Mouse (Mus musculus): ENCODE measurements around the gene Cox7a2l.
A peak's percentile ranks its signal among the peaks of the same experiment; 100 is the strongest.

Cox7a2l gene

DNA sequence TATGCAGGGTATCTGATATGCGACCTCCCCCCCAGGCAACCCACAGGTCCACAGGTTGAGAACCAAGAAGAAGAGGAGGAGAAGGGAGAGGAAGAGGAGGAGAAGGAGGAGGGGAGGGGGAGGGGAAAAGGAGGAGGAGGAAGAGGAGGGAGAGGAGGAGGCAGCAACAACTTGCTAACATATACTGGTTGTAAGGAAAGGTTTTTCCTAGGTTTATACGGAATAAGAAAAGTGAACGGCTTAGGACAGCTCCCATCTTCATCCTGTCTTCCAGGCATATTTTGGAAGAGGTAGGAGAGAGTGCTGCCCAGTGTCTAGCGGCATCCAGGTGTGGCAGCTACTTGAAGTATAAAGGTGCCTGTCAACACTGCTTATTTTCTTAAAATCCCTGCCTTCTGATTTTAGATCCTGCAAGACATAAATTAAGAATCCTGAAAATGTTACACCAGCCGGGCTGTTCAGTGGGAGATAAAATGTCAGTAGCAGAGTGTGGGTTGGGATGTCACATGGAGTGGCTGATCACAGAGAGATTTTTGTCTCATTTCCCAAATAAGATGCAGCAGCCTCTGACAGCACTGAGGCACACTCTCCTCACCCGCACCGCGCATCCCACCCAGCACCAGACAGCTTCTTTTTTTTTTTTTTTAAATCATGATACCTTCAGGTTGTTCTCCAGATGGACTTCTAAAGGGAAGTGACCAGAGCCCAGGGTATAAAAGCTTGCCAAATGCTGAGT lies at the start of gene Cox7a2l:
Gene Cox7a2l, minus strand, starts transcription at position 51 of the 736 bp plus-strand sequence.
- no peak for DNase-seq (ENCODE audit: low read depth in 1 of 2, low spot score in 2 of 2)

DNA sequence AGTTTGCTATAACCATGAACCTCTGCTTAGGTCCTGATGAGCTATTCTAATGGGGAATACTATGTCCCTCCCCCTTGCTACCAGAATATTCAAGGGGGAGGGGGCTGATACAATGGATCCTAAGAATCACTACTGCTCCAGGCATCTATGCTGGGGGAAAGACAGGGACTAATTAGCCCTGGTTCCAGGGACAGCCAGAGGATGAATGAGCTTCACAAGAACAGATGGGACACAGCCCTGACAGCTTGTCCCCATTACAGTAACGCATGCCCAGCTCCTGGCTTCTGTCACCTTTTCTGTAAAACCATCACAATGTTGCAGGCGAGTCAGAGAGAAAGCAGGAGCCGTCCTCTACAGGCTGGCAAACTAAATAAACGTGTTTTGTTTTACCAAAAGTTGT lies 48.4 kb upstream of the Cox7a2l start:
- DNase-seq (ENCODE audit: low read depth in 1 of 2, low spot score in 2 of 2) = no peak

DNA sequence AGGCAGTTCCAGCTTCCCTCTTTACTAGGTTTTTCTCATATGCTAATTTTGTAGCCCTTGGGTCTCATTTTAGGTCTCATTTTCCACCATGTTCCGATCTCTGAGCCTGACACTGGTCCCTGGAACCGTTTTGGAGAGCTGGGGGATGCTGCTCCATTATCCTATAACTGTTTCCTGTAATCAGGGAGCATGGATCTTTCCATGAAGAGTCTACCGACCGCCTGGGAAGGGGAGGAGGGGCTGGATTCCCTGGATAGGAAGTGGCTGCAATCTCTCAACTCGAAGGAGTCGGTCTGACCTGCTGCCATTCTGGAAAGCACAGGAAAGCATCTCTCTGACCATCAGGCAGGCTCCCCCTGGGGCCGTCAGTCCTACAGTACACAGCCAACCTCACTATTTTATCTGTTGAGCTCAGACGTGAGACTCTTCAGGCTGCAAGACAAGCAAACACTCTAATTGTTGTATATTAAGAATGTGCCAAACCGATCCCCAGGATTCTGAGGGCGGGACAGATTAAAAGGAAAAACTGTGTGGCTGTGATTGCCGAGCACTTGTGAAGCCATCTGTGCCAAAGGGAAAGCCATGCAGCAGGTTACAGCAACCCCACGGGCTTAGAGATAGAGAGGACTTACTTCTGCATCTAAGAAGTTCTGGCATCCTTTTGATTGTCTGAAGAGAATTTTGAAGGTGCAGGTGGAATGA lies 47.1 kb upstream of the Cox7a2l start:
- DNase-seq (ENCODE audit: low read depth in 1 of 2, low spot score in 2 of 2) = no peak

GRCm38 (mm10) chr17:83563703-83564111 lies 46.6 kb upstream of the Cox7a2l start:
- peak in 1 of 2 experiments; percentile 14 for DNase-seq (ENCODE audit: low read depth in 1 of 2, low spot score in 2 of 2)

DNA sequence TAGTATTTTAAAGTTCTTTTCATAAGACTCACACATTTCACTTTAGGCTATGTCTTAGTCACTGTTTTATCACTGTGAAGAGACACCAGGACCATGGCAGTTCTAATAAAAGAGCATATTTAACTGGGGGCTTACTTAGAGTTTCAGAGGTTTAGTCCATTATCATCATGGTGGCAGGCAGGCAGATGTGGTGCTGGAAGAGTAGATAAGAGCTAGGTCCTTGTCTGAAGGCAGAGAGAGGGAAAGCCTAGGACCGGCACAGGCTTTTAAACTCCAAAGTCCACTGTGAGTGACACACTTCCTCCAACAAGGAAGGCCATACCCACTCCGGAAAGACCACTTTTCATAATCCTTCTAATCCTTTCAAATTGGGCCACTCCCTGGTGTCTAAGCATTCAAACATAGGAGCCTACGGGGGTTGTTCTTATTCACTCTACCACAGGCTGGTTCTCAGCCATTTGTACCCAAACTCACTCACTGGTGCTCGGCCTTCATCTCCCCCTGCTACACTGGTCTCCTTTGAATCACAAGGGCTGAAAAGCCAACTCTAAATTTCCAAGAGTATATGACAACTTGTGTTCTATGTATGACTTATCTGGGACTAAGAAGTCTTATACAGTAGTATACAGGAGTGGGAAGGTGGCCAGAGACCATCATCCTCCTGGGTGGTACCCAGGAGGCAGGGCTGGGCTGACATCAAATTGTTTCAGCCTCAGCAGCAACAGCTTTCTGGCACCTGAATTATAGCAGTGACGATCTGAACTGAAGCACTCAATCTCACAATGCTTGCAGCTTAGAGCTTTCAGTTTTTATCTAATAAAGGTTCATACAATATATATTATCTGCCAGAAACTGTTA lies 45.3 kb upstream of the Cox7a2l start:
- no peak for DNase-seq (ENCODE audit: low read depth in 1 of 2, low spot score in 2 of 2)

DNA sequence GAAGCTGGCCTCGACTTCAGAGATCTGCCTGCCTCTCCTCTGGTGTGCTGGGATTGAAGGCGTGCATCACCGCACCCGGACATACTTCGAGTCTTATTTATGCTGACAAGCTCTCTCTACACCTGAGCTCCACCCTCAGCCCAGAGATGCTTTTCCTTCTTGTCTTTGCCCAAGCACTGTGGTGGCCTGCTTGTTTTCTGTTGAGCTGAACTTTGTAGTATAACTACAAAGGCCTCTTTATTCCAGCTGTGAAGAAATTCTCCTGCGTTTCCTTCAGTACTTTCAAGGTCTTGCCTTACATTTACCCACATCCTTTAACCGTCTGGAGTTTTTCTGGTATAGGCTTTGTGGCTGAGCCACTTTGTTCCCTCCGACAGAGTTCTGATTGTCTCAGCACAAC lies 42.0 kb upstream of the Cox7a2l start:
- DNase-seq (ENCODE audit: low read depth in 1 of 2, low spot score in 2 of 2) = no peak

DNA sequence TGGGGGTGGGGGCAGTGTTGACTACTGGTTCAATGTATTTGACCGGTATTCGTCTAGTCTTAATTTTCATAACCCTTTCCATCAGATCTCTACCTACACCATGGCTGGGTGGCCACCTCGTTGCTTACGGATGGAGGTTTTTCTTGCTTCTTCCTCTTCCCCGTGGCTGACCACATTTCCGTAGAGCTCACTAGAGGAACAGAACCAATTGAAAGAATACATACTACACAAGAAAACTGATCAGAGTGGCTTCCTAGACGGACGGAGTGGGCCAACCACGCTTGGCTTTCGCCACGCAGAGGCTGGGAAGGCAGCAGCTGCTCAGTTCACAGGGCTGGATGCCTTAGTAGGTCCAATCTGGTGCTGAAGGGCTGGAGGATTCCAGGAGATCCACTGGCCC lies 38.7 kb upstream of the Cox7a2l start:
- no peak for DNase-seq (ENCODE audit: low read depth in 1 of 2, low spot score in 2 of 2)

GRCm38 (mm10) chr17:83554997-83555396 lies 37.9 kb upstream of the Cox7a2l start:
- DNase-seq (ENCODE audit: low read depth in 1 of 2, low spot score in 2 of 2) = no peak

GRCm38 (mm10) chr17:83548501-83549233 lies 31.5 kb upstream of the Cox7a2l start:
- DNase-seq (ENCODE audit: low read depth in 1 of 2, low spot score in 2 of 2) = no peak

- no peak for DNase-seq (ENCODE audit: low read depth in 1 of 2, low spot score in 2 of 2)
These were observed 30.0 kb upstream of the Cox7a2l start for GRCm38 (mm10) chr17:83547145-83547544.

GRCm38 (mm10) chr17:83545756-83546742 lies 28.9 kb upstream of the Cox7a2l start:
- DNase-seq (ENCODE audit: low read depth in 1 of 2, low spot score in 2 of 2) = no peak

DNA sequence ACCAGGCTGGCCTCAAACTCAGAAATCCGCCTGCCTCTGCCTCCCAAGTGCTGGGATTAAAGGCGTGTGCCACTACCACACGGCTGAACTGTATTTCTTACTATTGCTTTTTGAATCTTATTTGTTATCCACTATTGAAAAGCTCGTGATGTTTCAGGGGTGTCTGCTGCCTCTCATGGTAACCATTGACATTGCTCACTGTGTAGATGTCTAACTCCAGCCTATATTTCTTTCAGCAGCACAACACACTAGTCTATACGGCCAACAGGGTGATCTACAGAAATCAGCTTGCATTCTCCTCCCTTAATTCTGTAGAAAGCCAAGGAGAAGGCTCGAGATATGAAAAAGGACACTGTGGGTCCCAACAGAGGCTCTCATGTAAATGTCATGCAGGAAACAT lies 28.1 kb upstream of the Cox7a2l start:
- no peak for DNase-seq (ENCODE audit: low read depth in 1 of 2, low spot score in 2 of 2)

DNA sequence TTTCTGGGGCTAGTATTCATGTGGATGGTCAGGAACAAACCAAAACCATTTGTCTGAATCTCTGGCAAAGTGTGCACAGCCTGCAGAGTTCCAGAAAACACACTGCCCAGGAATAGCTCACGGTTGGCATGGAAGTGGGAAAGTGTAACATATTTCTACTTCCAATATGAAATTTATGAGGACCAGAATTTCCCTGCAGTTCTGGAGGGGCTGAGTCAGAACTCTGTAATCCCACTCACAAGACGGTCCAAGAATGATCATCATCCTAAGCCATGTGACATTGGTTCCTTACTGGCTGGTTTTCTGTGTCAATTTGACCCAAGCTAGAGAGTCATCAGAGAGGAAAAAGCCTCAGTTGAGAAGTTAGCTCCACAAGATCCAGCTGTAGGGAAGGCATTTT lies 25.3 kb upstream of the Cox7a2l start:
- no peak for DNase-seq (ENCODE audit: low read depth in 1 of 2, low spot score in 2 of 2)

DNA sequence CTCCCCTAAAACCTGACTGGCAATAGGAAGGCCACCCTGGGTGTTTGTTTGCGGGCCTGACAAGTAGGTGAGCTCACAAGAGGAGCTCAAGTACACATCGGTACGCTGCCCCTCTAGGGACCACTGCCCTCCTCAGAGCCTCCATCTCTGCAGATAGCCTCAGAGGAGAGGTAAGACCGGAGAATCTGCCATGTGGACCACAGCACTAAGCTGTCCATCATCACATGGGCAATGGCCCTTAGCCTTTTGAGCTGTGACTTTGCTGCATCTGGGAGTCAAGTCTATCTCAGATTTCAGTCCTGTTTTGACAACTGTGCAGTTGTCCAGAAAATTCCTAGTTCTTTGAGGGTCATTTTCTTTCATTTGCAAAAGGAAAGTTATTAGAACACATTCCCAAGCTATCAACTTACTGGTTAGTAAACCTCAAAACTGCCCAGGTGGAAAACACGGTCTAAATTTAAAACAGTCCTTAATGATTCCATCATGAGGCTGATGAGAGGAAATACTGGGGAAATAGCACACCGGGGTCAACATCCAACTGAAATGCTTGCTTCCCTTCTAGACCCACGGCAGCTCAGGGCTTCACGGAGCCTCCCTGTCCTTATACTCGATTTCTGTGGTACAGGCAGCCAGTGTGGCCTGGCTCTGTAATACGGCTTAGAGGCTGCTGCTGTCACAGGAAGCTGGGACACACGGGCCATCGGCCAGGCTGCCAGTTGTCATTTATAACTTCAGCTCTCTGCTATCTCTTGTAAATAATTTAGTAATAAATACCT lies 22.3 kb upstream of the Cox7a2l start:
- DNase-seq (ENCODE audit: low read depth in 1 of 2, low spot score in 2 of 2) = no peak

GRCm38 (mm10) chr17:83538694-83539093 lies 21.6 kb upstream of the Cox7a2l start:
- no peak for DNase-seq (ENCODE audit: low read depth in 1 of 2, low spot score in 2 of 2)

DNA sequence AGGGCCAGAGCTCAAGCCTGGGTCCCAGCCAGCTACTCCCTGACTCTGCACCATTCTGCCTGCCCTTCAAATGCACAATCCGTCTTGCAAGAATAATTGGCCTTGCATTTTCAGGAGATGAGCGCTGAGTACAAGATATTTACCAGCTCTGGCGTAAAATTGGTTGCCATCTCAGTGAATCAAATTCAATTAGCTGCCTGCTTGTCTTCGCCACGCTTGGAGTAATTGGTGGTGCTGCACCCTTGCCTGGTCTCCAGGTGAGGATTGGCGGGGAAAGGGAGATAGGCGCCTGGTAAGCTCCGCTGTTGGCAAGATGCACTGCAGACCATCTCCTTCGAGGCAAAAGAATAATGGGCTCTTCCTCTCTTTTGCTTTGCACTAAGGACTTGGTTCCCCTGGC lies 21.0 kb upstream of the Cox7a2l start:
- DNase-seq (ENCODE audit: low read depth in 1 of 2, low spot score in 2 of 2) = no peak

- no peak for DNase-seq (ENCODE audit: low read depth in 1 of 2, low spot score in 2 of 2)
These were observed 16.0 kb upstream of the Cox7a2l start for GRCm38 (mm10) chr17:83533150-83533549.

DNA sequence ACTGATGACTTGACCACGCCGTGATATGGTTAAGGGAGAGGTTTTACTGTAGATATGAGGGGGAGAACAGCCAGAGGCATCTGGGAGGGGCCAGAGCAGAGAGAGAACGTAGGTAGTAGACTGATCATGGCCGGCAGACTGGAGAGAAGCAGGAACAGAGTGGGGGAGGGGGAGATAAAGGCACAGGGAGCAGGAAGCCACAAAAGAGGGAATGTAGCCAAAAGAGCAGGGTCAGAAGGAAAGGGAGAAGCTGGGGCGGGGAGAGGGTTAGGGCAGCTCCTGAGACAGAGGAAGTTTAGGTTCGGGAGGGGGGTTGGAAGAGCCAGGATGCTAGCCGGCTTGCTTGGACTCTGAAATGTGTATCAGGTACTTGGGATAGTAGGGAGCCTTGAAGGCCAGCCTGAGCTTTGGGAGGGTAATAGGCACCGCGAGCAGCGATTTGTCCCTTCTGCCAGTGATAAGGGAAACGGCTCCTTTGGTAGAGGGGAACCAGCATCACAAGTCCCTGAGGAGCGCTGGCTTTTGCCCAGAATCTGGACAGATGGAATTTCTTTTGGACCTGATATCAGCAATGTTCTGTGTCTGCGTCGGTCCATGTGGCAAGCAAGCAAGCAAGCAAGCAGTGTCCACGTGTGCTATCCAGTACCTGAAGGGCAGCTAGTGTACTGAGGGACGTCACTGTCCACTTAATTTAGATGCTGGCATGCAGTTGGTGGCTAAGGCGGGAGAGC lies 10.7 kb upstream of the Cox7a2l start:
- DNase-seq (ENCODE audit: low read depth in 1 of 2, low spot score in 2 of 2) = no peak

All from monocyte, adult 2 months (primary cell).